Mouse (Mus musculus) brain, embryonic 14.5 days (tissue): Measurements from ENCODE around the gene Tigar.

ENCODE experiments used
- CTCF ChIP-seq: fragments of 200-500 bp; IDR thresholded peaks from 2 replicates; pipeline ENCODE4 v1.5.1; 2012; ENCODE audit warnings: inconsistent platforms, mild to moderate bottlenecking, moderate library complexity, borderline replicate concordance; ENCODE audit not compliant: insufficient read depth, insufficient read length; ENCODE audit errors: extremely low read depth
- POLR2A ChIP-seq: fragments of 200-500 bp; IDR thresholded peaks from 2 replicates; pipeline ENCODE4 v1.6.1; 2012; ENCODE audit warnings: mild to moderate bottlenecking, inconsistent platforms, borderline replicate concordance; ENCODE audit not compliant: poor library complexity, insufficient read depth, insufficient read length, severe bottlenecking; ENCODE audit errors: extremely low read depth

DNA sequence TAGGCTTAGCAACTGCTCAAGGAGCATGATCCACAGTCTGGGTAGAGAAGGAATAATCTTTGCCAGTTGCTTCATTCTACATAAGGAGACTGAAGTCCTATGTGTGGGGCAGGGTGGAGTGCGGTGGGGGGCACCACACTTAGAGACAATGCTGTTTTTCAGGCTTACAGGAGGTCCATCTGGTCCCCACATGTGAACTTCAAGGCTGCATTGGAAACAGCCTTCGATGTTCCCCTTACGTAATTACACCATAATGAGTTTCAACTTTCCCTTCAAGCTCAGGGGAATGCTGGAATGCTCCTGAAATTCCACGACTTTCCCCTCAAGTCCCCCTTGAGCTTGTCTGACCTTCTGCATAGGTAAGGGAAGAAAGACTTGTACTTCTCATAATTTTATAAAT is 58.5 kb downstream of the Tigar start:
- TF ChIP-seq POLR2A: no peak
- TF ChIP-seq CTCF: no peak
